Mouse (Mus musculus) brain, embryonic 14.5 days (tissue): Measurements from ENCODE around the gene Bcl2.

Experiments
- CTCF ChIP-seq: fragments of 200-500 bp; IDR thresholded peaks from 2 replicates; pipeline ENCODE4 v1.5.1; 2012; ENCODE audit warnings: inconsistent platforms, mild to moderate bottlenecking, moderate library complexity, borderline replicate concordance; ENCODE audit not compliant: insufficient read depth, insufficient read length; ENCODE audit errors: extremely low read depth
- POLR2A ChIP-seq: fragments of 200-500 bp; IDR thresholded peaks from 2 replicates; pipeline ENCODE4 v1.6.1; 2012; ENCODE audit warnings: mild to moderate bottlenecking, inconsistent platforms, borderline replicate concordance; ENCODE audit not compliant: poor library complexity, insufficient read depth, insufficient read length, severe bottlenecking; ENCODE audit errors: extremely low read depth

- no peak for TF ChIP-seq CTCF
- TF ChIP-seq POLR2A: no peak
These were observed 100.7 kb downstream of the Bcl2 start for GRCm38 (mm10) chr1:106613371-106613770.
